ENCODE assay signal across 27 mouse cellular contexts in the genomic region with DNA sequence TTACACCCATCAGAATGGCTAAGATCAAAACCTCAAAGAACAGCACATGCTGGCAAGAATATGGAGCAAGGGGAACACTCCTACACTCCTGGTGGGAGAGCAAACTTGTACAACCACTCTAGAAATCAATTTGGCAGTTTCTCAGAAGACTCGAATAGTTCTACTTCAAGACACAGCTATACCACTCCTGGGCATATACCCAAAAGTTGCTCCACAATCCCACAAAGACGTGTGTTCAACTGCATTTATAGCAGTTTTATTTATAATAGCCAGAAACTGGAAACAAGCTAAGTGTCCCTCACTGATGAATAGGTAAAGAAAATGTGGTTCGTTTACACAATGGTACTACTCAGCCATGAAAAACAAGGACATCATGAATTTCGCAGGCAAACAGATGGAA.
DNase-seq lines count a peak whose midpoint lies in the region; ATAC-seq and TF ChIP-seq lines count a peak whose summit lies in the region.
"Had no signal": no experiment of that assay in that cellular context is flagged by ENCODE, and none has a peak within 500 bp of the region (broad histone marks: within the 10 kb centered on the region; RNA-seq: fewer than 3 reads in every experiment).

No protein-coding gene starts in this region.

- no peaks in the 10 kb centered on the region; the same call in 1 of the 2 replicates for H3K9me3 ChIP-seq in midbrain, embryonic 11.5 days (ENCODE audit: control insufficient read depth, low read length)
- H3K9me3 ChIP-seq in midbrain, postnatal 0 days (ENCODE audit: low read length), result no peaks in the 10 kb centered on the region
- H3K9me3 ChIP-seq: hindbrain, embryonic 10.5 days; hindbrain, embryonic 15.5 days; kidney, embryonic 15.5 days; neural tube, embryonic 12.5 days had no signal

- ATAC-seq in midbrain, embryonic 11.5 days (ENCODE audit: low FRiP score), result no peak
- no peak for ATAC-seq in midbrain, postnatal 0 days (ENCODE audit: low FRiP score)
- ATAC-seq: CD4-positive, CD25-positive, alpha-beta regulatory T cell, adult 4 months; forebrain, embryonic 16.5 days; midbrain, embryonic 16.5 days had no signal

- H3K27ac ChIP-seq in midbrain, embryonic 11.5 days (ENCODE audit: low read depth, low read length), result no peak overlapping the region
- H3K27ac ChIP-seq in midbrain, postnatal 0 days (ENCODE audit: low read depth, low read length), result no peak overlapping the region
- H3K27ac ChIP-seq: hindbrain, embryonic 10.5 days; hindbrain, embryonic 15.5 days; kidney, embryonic 15.5 days; liver, embryonic 14.5 days; midbrain, embryonic 10.5 days; neural tube, embryonic 12.5 days had no signal

- TF ChIP-seq CTCF in midbrain, postnatal 0 days (IDR thresholded peaks at IDR 0.05), result no peak

- H3K4me2 ChIP-seq in midbrain, embryonic 11.5 days, result no peak overlapping the region
- H3K4me2 ChIP-seq in midbrain, postnatal 0 days (ENCODE audit: low read depth, low read length, poor library complexity, severe bottlenecking), result no peak overlapping the region
- H3K4me2 ChIP-seq: hindbrain, embryonic 15.5 days; kidney, embryonic 15.5 days; neural tube, embryonic 12.5 days had no signal

- H3K4me3 ChIP-seq in midbrain, embryonic 11.5 days (ENCODE audit: low read depth, low read length), result no peak overlapping the region
- H3K4me3 ChIP-seq in midbrain, postnatal 0 days (ENCODE audit: low read depth, low read length), result no peak overlapping the region
- H3K4me3 ChIP-seq: erythroblast, embryonic 14.5 days; hindbrain, embryonic 10.5 days; hindbrain, embryonic 15.5 days; kidney, embryonic 15.5 days; midbrain, embryonic 10.5 days; myocyte; neural tube, embryonic 12.5 days had no signal

- H3K27me3 ChIP-seq in midbrain, embryonic 11.5 days (ENCODE audit: control insufficient read depth, insufficient read depth, low read length), result no peaks in the 10 kb centered on the region
- no peaks in the 10 kb centered on the region for H3K27me3 ChIP-seq in midbrain, postnatal 0 days (ENCODE audit: insufficient read depth, low read length)
- H3K27me3 ChIP-seq: hindbrain, embryonic 15.5 days; kidney, embryonic 15.5 days; neural tube, embryonic 12.5 days had no signal

- DNase-seq in layer of hippocampus, adult 9-11 months, result peak; percentile 4
- DNase-seq in layer of hippocampus, postnatal 25 days (ENCODE audit: extremely low spot score in 1 of 2, low spot score in 1 of 2), result no peak
- peak; percentile 6 for DNase-seq in midbrain, embryonic 11.5 days (ENCODE audit: low spot score, missing footprints)
- no peak for DNase-seq in midbrain, postnatal 0 days (ENCODE audit: low spot score)
- peak; percentile 77 for DNase-seq in brain, adult 2 months (ENCODE audit: low read depth, low spot score)
- peak; percentile 2 to 52 for DNase-seq in right cerebral cortex, postnatal 36 days (ENCODE audit: low spot score in 2 of 2)
- no peak for DNase-seq in urinary bladder, adult 2 months (ENCODE audit: low spot score)
- DNase-seq: adrenal gland, postnatal 25 days; cerebellum, adult 18-20 months; cerebellum, postnatal 10 days; heart, postnatal 14 days; kidney, adult 18-20 months; kidney, postnatal 25 days; liver; lung, adult 2 months; lung, postnatal 14 days had no signal

- no peaks in the 10 kb centered on the region for H3K36me3 ChIP-seq in midbrain, embryonic 11.5 days (ENCODE audit: control insufficient read depth, insufficient read depth, low read length)
- no peaks in the 10 kb centered on the region for H3K36me3 ChIP-seq in midbrain, postnatal 0 days (ENCODE audit: insufficient read depth, low read length)
- H3K36me3 ChIP-seq: hindbrain, embryonic 10.5 days; hindbrain, embryonic 15.5 days; kidney, embryonic 15.5 days; midbrain, embryonic 10.5 days; neural tube, embryonic 12.5 days had no signal

- H3K4me1 ChIP-seq in midbrain, embryonic 11.5 days (ENCODE audit: control insufficient read depth, insufficient read depth, low read length), result no peaks in the 10 kb centered on the region
- H3K4me1 ChIP-seq in midbrain, postnatal 0 days (ENCODE audit: insufficient read depth, low read length), result no peaks in the 10 kb centered on the region
- H3K4me1 ChIP-seq: hindbrain, embryonic 10.5 days; hindbrain, embryonic 15.5 days; kidney, embryonic 15.5 days; midbrain, embryonic 10.5 days; neural tube, embryonic 12.5 days had no signal

- 80% methylated on average over 4 of the region's 4 CpGs for WGBS in midbrain, embryonic 11.5 days
- WGBS in midbrain, postnatal 0 days, result 82% methylated on average over 4 of the region's 4 CpGs

- H3K9ac ChIP-seq in midbrain, embryonic 11.5 days (ENCODE audit: low read length), result no peak overlapping the region
- H3K9ac ChIP-seq in midbrain, postnatal 0 days (replicated peaks; ENCODE audit: low read length, poor library complexity, severe bottlenecking), result no peak overlapping the region
- H3K9ac ChIP-seq: hindbrain, embryonic 15.5 days; kidney, embryonic 15.5 days; liver, embryonic 14.5 days; neural tube, embryonic 12.5 days had no signal

Comparison
In these comparisons a context has a peak if more than half of its experiments do, and no peak if none do; other contexts are left out.
1. DNase-seq: peak in layer of hippocampus, adult 9-11 months (single experiment), midbrain, embryonic 11.5 days (single experiment), brain, adult 2 months (single experiment) and right cerebral cortex, postnatal 36 days (2 of 2); none in layer of hippocampus, postnatal 25 days (0 of 2), midbrain, postnatal 0 days (single experiment) and urinary bladder, adult 2 months (single experiment).